Mouse (Mus musculus): Measurements from ENCODE around the gene Cyfip1. TPM values are rescaled to one million over a fixed set of nuclear protein-coding genes. Genes with fewer than 3 reads are reported as not detected.
"Not testable (repeated sequence)": the region's sequence is repeated elsewhere in the genome, so short reads cannot be mapped to it uniquely, and the experiment has no call there.

Cyfip1 gene
- total RNA-seq, 4 experiments from 2014 or later = 78.3 to 86.9 (median 81.4) TPM

GRCm38 (mm10) chr7:55865044-55865443 lies 23.5 kb downstream of the Cyfip1 start:
- DNase-seq (ENCODE audit: low spot score in 2 of 2) = no peak

DNA sequence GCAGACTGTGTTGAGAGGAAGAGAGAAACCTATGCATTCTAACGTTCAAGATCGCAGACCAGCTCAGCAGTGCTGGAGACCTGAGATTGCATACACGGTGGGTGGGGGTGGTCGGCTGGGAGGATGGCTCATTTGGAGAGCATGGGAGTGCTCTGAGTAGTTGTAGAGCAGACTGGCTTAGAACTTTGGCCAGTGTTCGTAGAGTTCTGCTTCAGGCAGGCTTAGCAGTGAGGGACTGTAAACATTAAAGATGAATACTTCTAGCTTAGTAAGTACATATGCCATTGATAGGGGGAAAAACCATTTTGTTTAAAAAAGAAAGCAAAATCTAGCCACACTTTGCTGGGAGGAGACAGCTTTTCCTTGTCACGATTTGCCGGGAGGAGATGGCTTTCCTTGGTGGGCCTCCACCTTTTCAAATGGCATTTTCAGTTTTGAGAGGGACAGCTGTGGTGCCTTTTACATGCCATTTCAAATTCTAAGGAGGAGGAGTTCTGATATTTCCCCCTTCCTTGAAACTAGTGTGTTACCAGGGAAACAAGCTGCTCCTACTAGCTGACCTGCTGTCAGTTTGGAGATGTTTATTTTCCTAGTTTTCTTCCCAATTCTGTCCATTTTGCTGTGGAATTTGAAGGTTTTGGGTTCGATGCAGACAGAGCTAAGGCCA lies 24.3 kb downstream of the Cyfip1 start:
- no peak for DNase-seq (ENCODE audit: low spot score in 2 of 2)

DNA sequence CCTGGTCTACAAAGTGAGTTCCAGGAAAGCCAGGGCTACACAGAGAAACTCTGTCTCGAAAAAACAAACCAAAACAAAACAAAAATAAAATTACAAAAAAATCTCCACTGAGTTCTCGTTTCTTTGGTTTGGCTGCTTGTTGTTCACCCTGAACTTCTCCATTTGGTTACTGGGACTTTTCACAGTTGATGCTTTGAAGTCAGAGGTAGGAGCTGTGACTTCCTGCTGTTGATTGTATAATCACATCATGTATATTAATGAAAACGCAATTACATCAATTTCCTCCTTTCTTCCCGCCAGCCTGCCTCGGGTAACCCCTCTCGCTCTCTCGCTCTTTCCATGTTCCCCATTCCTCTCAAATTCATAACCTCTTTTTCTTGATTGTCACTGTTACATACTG lies 26.7 kb downstream of the Cyfip1 start:
- DNase-seq (ENCODE audit: low spot score in 2 of 2) = no peak

DNA sequence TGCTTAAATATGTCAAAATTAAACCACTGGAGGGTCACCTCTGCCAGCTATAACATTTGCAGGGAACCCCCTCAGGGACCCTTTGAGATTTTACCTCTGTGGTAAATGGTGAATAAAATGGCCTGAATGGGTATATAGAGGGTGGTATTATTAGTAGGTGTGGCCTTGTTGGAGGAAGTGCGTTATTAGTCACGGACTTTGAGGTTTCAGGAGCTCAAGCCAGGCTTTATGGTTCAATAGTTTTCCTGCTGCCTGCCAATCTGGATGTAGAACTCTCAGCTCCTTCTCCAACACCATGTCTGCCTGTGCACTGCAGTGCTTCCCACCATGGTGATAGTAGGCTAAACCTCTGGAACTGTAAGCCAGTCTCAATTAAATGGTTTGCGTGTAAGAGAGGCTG lies 27.7 kb downstream of the Cyfip1 start:
- DNase-seq (ENCODE audit: low spot score in 2 of 2) = no peak

GRCm38 (mm10) chr7:55870340-55871020 lies 28.9 kb downstream of the Cyfip1 start:
- DNase-seq (ENCODE audit: low spot score in 2 of 2) = no peak

GRCm38 (mm10) chr7:55871476-55871875 lies 29.9 kb downstream of the Cyfip1 start:
- DNase-seq (ENCODE audit: low spot score in 2 of 2) = no peak

- no peak for DNase-seq (ENCODE audit: low spot score in 2 of 2)
Observed at GRCm38 (mm10) chr7:55874703-55875102, 33.2 kb downstream of the Cyfip1 start.

DNA sequence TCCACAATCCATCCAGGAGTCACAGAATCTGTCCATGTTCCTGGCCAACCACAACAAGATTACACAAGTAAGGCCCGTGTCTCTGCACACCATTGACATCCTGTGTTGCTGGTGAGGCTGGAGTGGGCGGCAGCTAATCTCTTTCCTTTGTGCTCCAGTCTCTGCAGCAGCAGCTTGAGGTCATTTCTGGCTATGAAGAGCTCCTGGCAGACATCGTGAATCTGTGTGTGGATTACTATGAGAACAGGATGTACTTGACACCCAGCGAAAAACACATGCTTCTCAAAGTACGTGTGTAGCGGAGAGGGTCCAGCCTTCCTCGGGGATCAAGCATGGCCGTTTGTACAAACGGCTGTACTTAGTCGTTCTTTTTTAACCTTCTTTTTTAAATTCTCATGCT lies 36.2 kb downstream of the Cyfip1 start:
- DNase-seq (ENCODE audit: low spot score in 2 of 2) = no peak

GRCm38 (mm10) chr7:55880882-55881281 lies 39.3 kb downstream of the Cyfip1 start:
- no peak for DNase-seq (ENCODE audit: low spot score in 2 of 2)

- no peak for DNase-seq (ENCODE audit: low spot score in 2 of 2)
Observed at GRCm38 (mm10) chr7:55888603-55889002, 47.1 kb downstream of the Cyfip1 start.

- no peak for DNase-seq (ENCODE audit: low spot score in 2 of 2)
Observed at GRCm38 (mm10) chr7:55889996-55890395, 48.5 kb downstream of the Cyfip1 start.

DNA sequence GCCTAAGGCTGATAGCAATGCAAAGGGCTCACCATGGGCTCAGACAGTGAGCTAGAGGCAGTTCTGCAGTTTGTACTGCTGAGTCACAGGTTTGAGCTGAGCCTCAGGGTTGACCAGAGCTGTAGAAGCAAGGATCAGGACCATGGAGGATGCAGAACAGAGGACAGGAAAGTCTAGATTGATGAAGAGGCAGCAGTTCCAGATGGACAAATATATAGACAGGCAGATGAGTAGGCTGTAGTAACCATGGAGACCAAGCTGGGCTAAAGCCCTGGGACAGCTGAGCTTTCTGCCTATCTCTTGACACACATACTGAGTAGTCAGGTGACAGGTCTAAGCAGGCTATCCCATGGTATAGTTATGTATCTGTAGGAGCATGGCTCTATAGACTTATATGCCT lies 49.2 kb downstream of the Cyfip1 start:
- DNase-seq (ENCODE audit: low spot score in 2 of 2) = peak in 1 of 2 experiments; percentile 50

- DNase-seq (ENCODE audit: low spot score in 2 of 2) = peak in 1 of 2 experiments; percentile 25
Observed at GRCm38 (mm10) chr7:55891797-55892196, 50.3 kb downstream of the Cyfip1 start.

GRCm38 (mm10) chr7:55903766-55904165 lies 62.2 kb downstream of the Cyfip1 start:
- DNase-seq (ENCODE audit: low spot score in 2 of 2) = no peak

DNA sequence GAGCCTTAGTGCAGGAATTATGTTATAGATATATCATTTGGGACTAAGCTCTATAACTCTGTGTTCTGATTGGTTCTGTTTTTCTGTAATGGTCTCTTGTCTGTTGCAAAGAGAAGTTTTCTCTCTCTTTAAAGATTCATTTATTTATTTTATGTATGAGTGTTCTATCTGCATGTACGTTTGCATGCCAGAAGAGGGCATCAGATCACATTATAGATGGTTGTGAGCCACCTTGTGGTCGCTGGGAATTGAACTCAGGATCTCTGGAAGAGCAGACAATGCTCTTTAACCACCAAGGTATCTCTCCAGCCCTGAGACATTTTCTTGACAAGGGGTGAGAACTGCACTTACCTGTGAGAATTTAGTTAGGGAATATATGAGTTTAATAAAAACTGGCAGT lies 63.9 kb downstream of the Cyfip1 start:
- DNase-seq (ENCODE audit: low spot score in 2 of 2) = no peak

DNA sequence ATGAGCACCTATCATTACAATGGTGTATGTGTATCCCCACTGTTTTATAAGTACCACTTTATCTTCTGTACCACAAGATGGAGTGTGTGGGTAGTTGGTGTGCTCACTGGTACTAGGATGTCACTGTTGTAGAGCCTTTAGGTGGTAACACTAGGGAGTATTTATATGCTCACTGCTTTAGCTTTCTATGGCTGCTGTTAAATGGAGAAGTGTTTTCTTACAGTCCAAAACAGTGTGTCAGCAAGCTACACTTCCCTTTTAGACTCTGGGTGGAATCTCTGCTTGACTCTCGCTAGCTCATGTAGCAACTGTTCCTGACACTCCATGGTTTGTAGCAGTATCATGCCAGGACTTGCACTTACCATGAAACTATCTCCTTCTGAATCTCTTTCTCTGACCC lies 68.0 kb downstream of the Cyfip1 start:
- DNase-seq (ENCODE audit: low spot score in 2 of 2) = no peak

- no peak for DNase-seq (ENCODE audit: low spot score in 2 of 2)
Observed at GRCm38 (mm10) chr7:55910356-55910755, 68.8 kb downstream of the Cyfip1 start.

- DNase-seq (ENCODE audit: low spot score in 2 of 2) = no peak
Observed at GRCm38 (mm10) chr7:55911371-55911770, 69.8 kb downstream of the Cyfip1 start.

GRCm38 (mm10) chr7:55912118-55912517 lies 70.6 kb downstream of the Cyfip1 start:
- DNase-seq (ENCODE audit: low spot score in 2 of 2) = no peak

- not testable (repeated sequence) for DNase-seq (ENCODE audit: low spot score in 2 of 2)
Observed at GRCm38 (mm10) chr7:55918365-55918764, 76.8 kb downstream of the Cyfip1 start.

DNA sequence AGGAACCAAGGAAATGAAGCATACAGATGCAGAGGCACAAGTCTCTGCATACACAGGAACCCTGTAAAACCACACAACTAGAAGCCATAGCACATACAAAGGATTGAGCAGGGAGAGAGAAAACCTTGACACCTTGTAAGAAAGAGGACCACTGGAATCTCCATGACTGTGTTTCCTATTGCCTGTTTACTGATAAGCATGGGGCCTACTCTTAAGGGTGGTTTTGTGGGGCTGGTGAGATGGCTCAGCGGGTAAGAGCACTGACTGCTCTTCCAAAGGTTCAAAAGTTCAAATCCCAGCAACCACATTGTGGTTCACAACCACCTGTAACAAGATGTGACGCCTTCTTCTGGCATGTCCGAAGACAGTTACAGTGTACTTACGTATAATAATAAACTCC lies 85.7 kb downstream of the Cyfip1 start:
- DNase-seq (ENCODE audit: low spot score in 2 of 2) = no peak

DNA sequence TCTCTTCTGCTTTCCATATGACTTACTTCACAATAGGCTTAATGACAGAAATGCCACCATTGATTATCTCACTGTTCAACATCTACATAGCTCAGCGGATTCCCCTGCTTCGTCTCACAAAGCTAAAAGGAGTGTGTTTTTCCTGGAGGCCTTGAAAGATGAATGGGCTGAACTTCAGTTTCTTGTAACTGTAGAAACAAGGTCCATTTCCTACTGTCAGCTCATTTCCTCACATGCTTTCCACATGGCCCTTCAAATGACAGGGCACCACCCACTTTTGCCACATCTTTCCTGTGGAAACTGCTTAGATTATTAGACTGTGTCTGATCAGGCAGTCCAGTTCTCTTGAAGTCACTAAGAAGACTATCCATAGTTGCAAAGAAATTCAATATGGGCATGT lies 87.1 kb downstream of the Cyfip1 start:
- no peak for DNase-seq (ENCODE audit: low spot score in 2 of 2)

DNA sequence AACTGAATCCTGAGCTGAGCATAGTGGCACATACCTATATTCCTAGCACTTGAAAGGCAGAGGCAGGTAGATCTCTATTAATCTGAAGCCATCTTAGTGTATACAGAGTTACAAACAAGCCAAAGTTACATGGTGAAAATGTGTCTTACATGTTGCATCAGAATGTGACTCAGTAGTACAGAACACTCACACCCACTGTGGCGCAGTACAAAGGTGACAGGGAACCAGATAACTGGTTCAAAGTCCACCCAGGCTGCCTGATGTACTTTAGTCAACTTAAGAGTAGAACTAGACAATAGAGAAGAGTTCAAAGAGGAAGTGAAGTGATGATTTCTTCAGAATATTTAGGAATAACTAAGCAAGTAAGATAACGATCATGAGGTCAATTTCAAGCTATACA lies 93.5 kb downstream of the Cyfip1 start:
- DNase-seq (ENCODE audit: low spot score in 2 of 2) = no peak

Data from left cerebral cortex, adult 8-10 months (tissue).